Mouse (Mus musculus) telencephalon, adult 2 months (tissue): Measurements from ENCODE around the gene Cfap161.

Source experiments
- DNase-seq: peaks from one replicate; pipeline ENCODE4 v3.0.0-alpha.2; 2011; ENCODE audit warnings: low read depth, low spot score

The Cfap161 gene

DNA sequence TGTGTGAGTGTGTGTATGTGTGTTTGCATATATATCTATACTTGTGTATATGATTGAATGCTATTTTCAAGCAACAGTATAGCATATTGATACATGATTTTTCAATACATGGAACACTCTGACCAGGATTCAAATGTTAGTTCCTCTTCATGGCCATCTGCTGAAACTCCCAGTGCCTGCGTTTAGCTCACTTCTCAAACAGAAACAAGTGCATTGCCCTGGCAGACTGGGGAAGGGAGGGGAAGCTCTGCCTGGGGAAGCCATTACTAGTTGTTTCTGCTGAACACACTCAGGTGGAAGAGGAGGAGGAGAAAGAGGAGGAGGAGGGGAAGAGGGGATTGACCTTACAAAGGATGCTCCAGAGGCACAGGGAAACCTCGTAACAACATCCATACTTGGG is 52.7 kb downstream of the Cfap161 start:
- DNase-seq = no peak

DNA sequence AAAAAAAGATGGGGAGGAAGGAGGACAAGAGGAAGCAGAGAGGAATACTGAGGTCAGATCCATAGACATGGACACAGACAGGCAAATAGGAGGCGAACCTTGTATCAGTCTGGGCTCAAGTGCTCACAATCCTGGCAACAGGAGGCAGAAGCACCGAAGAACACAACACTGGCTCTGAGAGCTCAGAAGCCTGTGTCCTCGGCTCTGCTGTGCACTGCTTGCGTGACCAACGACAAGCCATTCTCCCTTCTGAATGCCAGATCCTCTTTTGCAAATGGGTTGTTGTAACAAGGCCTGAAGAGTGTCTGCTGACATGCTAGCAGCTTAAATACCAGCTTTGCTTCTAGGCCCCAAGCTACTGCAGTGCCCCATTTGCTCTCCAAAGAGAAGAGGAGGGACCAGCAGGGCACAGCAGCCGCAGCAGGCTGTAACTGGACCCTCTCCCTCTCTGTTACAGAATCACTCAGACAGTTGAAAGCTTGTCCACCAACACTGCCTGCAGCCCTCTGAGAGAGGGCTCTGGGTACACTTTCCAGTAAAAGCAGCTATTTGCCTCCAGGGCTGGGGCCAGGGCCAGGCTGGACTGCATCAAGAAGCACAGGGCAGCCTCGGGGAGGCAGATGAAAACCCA is 54.9 kb downstream of the Cfap161 start:
- no peak for DNase-seq

DNA sequence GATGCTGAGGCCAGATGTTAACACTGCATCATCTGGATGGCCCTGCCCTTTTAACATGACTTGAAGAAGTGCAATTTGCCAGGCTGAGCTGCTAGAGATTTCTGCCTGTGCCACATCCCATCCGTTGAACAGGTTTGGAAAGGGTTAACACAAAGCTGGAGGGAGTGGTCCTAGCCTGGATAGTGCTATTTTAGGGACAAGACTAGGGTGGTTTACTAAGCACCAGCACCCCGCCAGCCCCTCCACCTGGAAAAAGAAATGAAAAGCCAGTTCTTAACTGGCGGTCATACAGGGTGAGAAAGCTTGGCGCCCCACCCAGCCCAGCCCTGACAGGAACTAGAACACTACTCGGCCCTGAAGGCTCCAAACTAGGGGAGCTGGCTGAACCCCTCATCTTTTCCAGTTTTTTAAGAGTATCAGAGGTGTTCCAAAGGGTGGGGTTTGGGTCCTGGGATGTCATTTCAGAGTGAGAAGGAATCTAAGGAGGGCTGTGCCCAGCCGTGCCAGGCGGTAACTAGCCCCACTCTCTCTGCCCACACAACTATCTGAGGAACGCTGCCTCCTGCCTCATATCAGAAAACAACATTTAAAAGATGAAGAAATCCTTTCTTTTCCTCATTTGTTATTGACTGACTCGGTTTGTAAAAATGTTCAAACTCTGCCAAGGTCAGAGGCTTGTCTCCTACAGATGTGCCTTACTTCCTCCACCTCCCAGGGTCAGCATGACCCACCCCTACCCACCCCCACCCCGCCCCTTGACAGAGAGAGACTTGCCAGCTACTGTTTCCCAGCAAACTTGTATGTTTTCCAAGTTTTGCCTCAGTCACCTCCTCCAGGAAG is 55.8 kb downstream of the Cfap161 start:
- DNase-seq = no peak

- DNase-seq = no peak
Observed at GRCm38 (mm10) chr7:83737914-83738490, 56.7 kb downstream of the Cfap161 start.

DNA sequence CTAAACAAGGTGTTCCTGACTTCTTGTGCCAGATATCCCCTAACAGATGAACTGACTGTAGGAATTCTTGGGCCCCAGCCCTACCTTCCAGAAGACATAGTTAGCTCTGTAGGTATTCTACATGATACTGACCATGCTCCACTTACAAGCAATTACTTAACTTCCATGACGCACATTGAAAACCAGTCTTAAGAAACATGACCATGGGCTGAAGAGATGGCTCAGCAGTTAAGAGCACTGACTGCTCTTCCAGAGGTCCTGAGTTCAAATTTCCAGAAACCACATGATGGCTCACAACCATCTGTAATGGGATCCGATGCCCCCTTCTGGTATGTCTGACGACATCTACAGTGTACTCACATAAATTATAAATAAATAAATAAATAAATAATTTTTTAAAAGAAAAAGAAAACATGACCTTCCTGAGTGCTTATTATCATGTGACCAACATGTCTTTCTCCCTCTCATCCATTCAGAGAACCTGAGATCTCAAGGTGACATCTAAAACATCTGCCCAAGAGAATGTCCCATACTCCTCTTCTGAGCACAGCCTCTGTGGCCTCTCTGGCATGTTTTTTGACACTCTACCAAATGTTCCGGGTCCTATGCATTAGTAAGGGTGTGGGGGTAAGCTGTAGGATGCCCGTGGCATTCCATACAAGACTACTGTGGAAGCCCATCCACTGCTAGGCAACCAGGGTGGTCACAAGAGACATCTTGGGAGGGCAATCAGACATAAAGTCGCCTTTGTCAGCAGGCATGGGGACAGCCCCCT is 58.2 kb downstream of the Cfap161 start:
- no peak for DNase-seq

DNA sequence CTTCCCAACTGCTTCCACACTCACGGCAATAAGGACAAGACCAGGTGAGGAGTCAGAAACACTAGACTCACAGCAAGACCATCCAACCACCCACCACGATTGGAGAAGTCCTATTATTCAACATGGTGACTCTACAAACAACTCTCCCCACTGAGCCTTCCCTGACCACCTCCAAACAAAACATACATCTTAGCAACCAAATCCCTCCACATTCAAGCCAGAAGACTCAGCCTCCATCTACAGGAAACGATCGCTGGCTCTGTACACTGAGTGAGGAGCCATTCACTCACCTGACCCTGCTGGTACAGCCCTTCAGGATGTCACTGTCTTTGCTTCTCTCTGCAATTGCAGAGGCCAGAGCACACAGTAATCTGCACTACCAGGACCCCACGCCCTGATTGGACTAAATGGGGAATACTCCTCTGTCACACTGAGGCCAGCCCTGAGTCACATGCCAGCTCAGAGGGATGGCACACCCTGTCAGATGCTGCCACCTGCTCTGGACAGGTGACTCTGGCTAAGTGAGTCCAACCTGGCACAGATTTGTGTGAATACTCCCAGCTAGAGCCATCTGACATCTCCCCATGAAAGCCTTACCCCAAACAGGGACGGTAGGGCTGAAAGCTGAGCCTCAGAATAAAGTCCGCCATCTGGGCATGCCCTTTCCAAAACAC is 59.4 kb downstream of the Cfap161 start:
- DNase-seq = no peak

DNA sequence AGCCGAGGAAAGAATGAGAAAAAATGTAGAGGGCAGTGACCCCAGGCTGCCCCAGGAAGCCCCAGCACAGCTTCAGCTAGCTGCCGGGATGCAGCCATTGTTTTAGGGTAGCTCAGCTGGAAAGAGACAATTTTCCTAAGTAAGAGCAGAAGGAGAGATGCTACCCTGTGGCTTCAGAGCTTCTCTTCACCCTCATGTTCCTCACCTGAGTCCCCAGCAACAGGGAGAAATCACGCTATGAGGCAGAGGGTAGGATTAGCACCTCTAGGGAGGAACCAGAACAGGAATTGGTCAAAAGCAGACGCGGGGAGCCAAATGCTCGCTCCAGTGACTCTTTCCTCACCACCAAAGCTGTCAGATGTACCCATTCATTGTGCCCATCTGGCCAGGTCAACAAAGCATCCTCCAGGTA is 60.0 kb downstream of the Cfap161 start:
- no peak for DNase-seq

DNA sequence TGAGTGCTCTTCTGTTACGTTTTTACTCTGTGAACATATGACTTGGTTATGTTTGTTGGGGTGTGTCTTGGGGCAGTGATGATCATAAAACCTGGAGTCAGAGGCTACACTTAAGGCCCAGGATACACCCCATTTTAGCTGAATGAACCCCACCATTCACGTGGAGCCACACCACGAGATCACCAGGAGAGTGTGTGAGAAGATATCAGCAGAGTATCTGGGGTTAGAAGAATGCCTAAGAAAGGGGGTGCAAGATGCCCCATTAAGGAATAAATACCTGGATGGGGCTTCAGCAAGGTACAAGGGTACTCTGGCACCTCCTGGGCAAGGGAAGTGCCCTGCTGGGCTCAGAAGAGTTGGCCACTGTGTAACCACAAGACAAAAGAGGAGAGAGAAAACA is 60.4 kb downstream of the Cfap161 start:
- DNase-seq = no peak

DNA sequence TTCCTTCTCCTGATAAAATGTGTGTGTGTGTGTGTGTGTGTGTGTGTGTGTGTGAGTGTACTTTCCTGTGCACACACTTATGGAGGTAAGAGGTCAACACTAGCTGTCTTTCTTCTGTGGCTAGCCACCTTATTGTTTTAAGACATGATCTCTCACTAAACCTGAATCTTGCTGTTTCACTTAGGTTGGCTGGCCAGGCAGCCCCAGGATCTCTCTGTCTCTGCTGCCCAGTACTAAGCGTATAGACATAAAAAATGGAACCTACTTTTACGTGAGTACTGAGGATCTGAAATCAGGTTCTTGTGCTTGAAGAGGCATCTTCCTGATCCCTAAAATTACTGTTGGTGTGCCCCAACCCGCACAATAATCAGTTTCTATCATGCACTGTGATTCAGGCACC is 61.9 kb downstream of the Cfap161 start:
- no peak for DNase-seq

DNA sequence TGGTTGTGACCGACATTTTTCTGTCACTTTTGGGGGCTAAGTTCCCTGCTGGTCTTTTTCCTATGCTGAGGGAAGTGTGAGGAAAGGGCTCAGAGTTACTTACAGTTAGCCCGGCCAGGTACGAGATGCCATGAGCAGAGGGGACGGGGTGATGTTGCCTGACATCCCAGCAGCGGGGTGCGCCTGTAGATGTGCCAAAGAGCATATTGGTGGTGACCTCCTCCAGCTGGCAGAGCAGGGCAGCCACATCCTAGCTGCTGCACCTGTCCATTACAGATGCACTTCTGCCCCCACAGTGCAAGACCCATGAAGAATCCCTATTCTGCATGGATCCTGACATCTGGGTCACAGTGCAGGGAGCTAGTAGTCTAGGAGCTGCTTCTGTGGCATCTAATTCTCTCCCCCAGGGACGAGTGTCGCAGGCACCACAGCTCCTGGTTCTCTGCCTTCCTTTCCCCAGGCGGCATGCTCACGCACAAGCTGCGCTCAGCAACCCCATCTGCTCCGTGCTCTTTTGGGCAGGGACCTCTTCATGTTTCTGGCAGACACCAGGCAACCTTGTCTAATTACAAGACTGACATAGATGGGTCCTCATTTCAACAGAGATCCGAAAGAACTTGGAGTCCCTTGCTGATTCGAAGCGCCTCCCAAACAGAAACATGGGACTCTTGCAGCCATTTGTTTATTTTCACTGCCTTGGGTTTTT is 62.6 kb downstream of the Cfap161 start:
- DNase-seq = no peak

- DNase-seq = no peak
Observed at GRCm38 (mm10) chr7:83731297-83731696, 63.4 kb downstream of the Cfap161 start.

- DNase-seq = no peak
Observed at GRCm38 (mm10) chr7:83726936-83727632, 67.6 kb downstream of the Cfap161 start.

DNA sequence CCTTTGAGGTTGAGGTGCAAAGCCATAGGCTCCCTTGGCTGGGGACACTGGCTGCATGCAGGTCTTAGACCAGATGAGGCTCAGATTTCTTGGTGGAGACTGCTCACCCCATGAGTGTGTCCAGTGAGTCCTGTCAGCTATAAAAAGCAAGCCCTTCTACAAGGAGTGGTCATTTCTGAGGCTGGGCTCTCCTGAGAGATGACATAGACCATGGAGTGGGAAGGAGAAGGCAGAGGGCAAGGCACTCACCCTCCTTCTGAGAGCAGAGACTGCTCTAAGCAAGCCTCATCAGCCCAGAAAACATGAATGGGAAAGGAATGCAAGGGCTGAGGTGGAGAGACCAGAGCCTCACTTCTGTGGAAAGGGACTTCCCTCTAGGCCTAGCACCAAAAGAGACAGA is 68.9 kb downstream of the Cfap161 start:
- DNase-seq = no peak

DNA sequence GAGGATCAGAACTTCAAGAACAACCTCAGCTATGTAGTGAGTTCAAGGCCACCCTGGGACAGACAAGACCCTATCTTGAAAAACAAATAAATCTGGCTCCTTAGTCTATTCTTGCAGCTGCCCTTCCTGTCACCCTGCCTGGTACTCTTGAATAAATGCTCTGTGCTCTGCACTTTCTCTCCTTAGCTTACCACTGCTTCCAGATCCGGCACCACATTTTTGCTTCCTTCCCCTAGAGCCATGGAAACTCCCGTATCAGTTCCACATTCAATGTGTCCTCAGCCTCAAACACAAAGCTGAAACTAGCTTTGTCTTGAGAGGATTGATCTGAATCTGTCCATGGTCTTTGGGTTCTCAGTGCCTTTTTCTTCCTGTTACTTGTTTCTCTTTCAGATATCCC is 70.1 kb downstream of the Cfap161 start:
- no peak for DNase-seq
